In genomic region chr11:119035094-119035685, GRCm38 (mm10) we compare ENCODE assay signal across 12 mouse cellular contexts. TPM values are rescaled to one million over a fixed set of nuclear protein-coding genes. Genes with fewer than 3 reads are reported as not detected.
DNase-seq lines count a peak whose midpoint lies in the region; ATAC-seq and TF ChIP-seq lines count a peak whose summit lies in the region.
"Had no signal": no experiment of that assay in that cellular context is flagged by ENCODE, and none has a peak within 500 bp of the region (broad histone marks: within the 10 kb centered on the region; RNA-seq: fewer than 3 reads in every experiment).

No protein-coding gene starts in this region.

- 0 out of 2 replicates have a peak overlapping the region, but pooled peaks have one; percentile 56 for H3K4me2 ChIP-seq in lung, embryonic 15.5 days
- peak overlapping the region; percentile 14; the same call in 1 of the 2 replicates for H3K4me2 ChIP-seq in forebrain, embryonic 14.5 days (ENCODE audit: low read length)
- no peak overlapping the region for H3K4me2 ChIP-seq in kidney, postnatal 0 days (ENCODE audit: low read length)
- H3K4me2 ChIP-seq: liver, embryonic 15.5 days had no signal

- no peaks in the 10 kb centered on the region for H3K9me3 ChIP-seq in lung, embryonic 15.5 days
- H3K9me3 ChIP-seq in forebrain, embryonic 14.5 days (replicated peaks; ENCODE audit: control insufficient read depth, low read length), result no peaks in the 10 kb centered on the region
- no peaks in the 10 kb centered on the region for H3K9me3 ChIP-seq in kidney, postnatal 0 days (replicated peaks; ENCODE audit: low read length)
- H3K9me3 ChIP-seq: liver, embryonic 15.5 days had no signal

- 5% methylated on average over 21 of the region's 21 CpGs for WGBS in lung, embryonic 15.5 days
- 5% methylated on average over 21 of the region's 21 CpGs for WGBS in forebrain, embryonic 14.5 days
- WGBS in kidney, postnatal 0 days, result 5% methylated on average over 21 of the region's 21 CpGs

- no peak for TF ChIP-seq CTCF in kidney, postnatal 0 days (IDR thresholded peaks at IDR 0.05; ENCODE audit: low read depth)

- H3K36me3 ChIP-seq in lung, embryonic 15.5 days, result peaks cover 18% of the 10 kb centered on the region
- H3K36me3 ChIP-seq in forebrain, embryonic 14.5 days (ENCODE audit: control insufficient read depth, insufficient read depth, low read length), result peaks cover 25% of the 10 kb centered on the region
- peaks cover 9% of the 10 kb centered on the region; the same call in 1 of the 2 replicates for H3K36me3 ChIP-seq in kidney, postnatal 0 days (ENCODE audit: insufficient read depth, low read length)
- H3K36me3 ChIP-seq: G1E had no signal

- H3K9ac ChIP-seq in lung, embryonic 15.5 days, result no peak overlapping the region
- no peak overlapping the region for H3K9ac ChIP-seq in forebrain, embryonic 14.5 days (ENCODE audit: low read length)
- no peak overlapping the region for H3K9ac ChIP-seq in kidney, postnatal 0 days (ENCODE audit: low read depth, low read length)
- H3K9ac ChIP-seq: liver, embryonic 15.5 days had no signal

- peaks cover 63% of the 10 kb centered on the region for H3K27me3 ChIP-seq in lung, embryonic 15.5 days
- peaks cover 41% of the 10 kb centered on the region for H3K27me3 ChIP-seq in forebrain, embryonic 14.5 days (replicated peaks; ENCODE audit: control insufficient read depth, insufficient read depth, low read length)
- peaks cover 20% of the 10 kb centered on the region for H3K27me3 ChIP-seq in kidney, postnatal 0 days (ENCODE audit: insufficient read depth, low read length)

- no peak overlapping the region for H3K4me3 ChIP-seq in lung, embryonic 15.5 days
- 0 out of 2 replicates have a peak overlapping the region, but pooled peaks have one; percentile 9 for H3K4me3 ChIP-seq in forebrain, embryonic 14.5 days (ENCODE audit: low read depth, low read length)
- no peak overlapping the region for H3K4me3 ChIP-seq in kidney, postnatal 0 days (replicated peaks; ENCODE audit: low read depth, low read length)
- H3K4me3 ChIP-seq: liver, embryonic 15.5 days had no signal

- DNase-seq in lung, postnatal 4 days, result no peak
- DNase-seq in forebrain, embryonic 14.5 days (ENCODE audit: low spot score), result no peak
- DNase-seq in kidney, postnatal 0 days (ENCODE audit: low spot score), result no peak
- DNase-seq in naive thymus-derived CD4-positive, alpha-beta T cell, adult 2 months (ENCODE audit: low read depth), result peak; percentile 39
- no peak for DNase-seq in yolk sac, embryonic 10.5 days (ENCODE audit: low spot score)
- DNase-seq: adrenal gland, postnatal 14 days; cerebellum, postnatal 14 days; thymus, postnatal 36 days had no signal

- H3K27ac ChIP-seq in lung, embryonic 15.5 days, result no peak overlapping the region
- H3K27ac ChIP-seq in forebrain, embryonic 14.5 days (ENCODE audit: low read depth, low read length), result no peak overlapping the region
- no peak overlapping the region for H3K27ac ChIP-seq in kidney, postnatal 0 days
- H3K27ac ChIP-seq: liver, embryonic 15.5 days had no signal

- no peak for ATAC-seq in lung, embryonic 15.5 days (ENCODE audit: borderline replicate concordance, extremely low read depth, low FRiP score, low TSS enrichment)
- no peak for ATAC-seq in forebrain, embryonic 14.5 days
- 0 out of 2 replicates have a peak, but pooled peaks have one; percentile 11 for ATAC-seq in kidney, postnatal 0 days (replicated peaks; ENCODE audit: low FRiP score, low read depth)
- ATAC-seq in inflammation-experienced regulatory T-cells, adult 6 months, result no peak

- H3K4me1 ChIP-seq in lung, embryonic 15.5 days, result peaks cover 49% of the 10 kb centered on the region
- peaks cover 39% of the 10 kb centered on the region for H3K4me1 ChIP-seq in forebrain, embryonic 14.5 days (ENCODE audit: control insufficient read depth, insufficient read depth, low read length)
- H3K4me1 ChIP-seq in kidney, postnatal 0 days (replicated peaks; ENCODE audit: insufficient read depth, low read length), result peaks cover 23% of the 10 kb centered on the region

RNA-seq across cellular contexts. Expression of gene Cbx8, which starts 5.6 kb away (rescaled TPM):
- polyA plus RNA-seq in lung, embryonic 15.5 days (2015; fragmentation: Nextera tagmentation; extraction: Ambion mirVana), result 9.4 and 11.3 TPM in 2 replicates
- polyA plus RNA-seq in forebrain, embryonic 14.5 days (2014; fragmentation: Nextera tagmentation; extraction: Ambion mirVana), result 12.8 and 15.0 TPM in 2 replicates
- 6.1 and 7.7 TPM in 2 replicates for polyA plus RNA-seq in kidney, postnatal 0 days (2015; fragmentation: Nextera tagmentation; extraction: Ambion mirVana)
- polyA plus RNA-seq in inflammation-experienced regulatory T-cells, adult 6 months (2017; shearing (Covaris generic)), result 1 to 10 TPM; 6.5 to 7.6 (median 7.5) TPM
- polyA plus RNA-seq: G1E had no signal

RNA-seq across cellular contexts. Expression of gene Cbx2, which starts 12.4 kb away (rescaled TPM):
- polyA plus RNA-seq in lung, embryonic 15.5 days (2015; fragmentation: Nextera tagmentation; extraction: Ambion mirVana), result 36.7 and 38.3 TPM in 2 replicates
- polyA plus RNA-seq in forebrain, embryonic 14.5 days (2014; fragmentation: Nextera tagmentation; extraction: Ambion mirVana), result 19.2 and 22.1 TPM in 2 replicates
- polyA plus RNA-seq in kidney, postnatal 0 days (2015; fragmentation: Nextera tagmentation; extraction: Ambion mirVana), result 16.7 and 18.4 TPM in 2 replicates
- 1 to 10 TPM in 2 of 3 experiments, under 1 TPM in 1; 0.83 to 1.6 (median 1.0) TPM for polyA plus RNA-seq in inflammation-experienced regulatory T-cells, adult 6 months (2017; shearing (Covaris generic))
- polyA plus RNA-seq: G1E had no signal

RNA-seq across cellular contexts. Expression of gene Enpp7, which starts 47.2 kb away (rescaled TPM):
- polyA plus RNA-seq in lung, embryonic 15.5 days (2015; fragmentation: Nextera tagmentation; extraction: Ambion mirVana), result not detected in 2 replicates
- polyA plus RNA-seq in forebrain, embryonic 14.5 days (2014; fragmentation: Nextera tagmentation; extraction: Ambion mirVana), result not detected in 2 replicates
- not detected in 2 replicates for polyA plus RNA-seq in kidney, postnatal 0 days (2015; fragmentation: Nextera tagmentation; extraction: Ambion mirVana)
- polyA plus RNA-seq in inflammation-experienced regulatory T-cells, adult 6 months (2017; shearing (Covaris generic)), result not detected
- polyA plus RNA-seq: G1E; liver, embryonic 15.5 days had no signal

RNA-seq across cellular contexts. Expression of gene Cbx4, which starts 50.8 kb away (rescaled TPM):
- polyA plus RNA-seq in lung, embryonic 15.5 days (2015; fragmentation: Nextera tagmentation; extraction: Ambion mirVana), result 13.3 and 14.1 TPM in 2 replicates
- 9.3 and 14.5 TPM in 2 replicates for polyA plus RNA-seq in forebrain, embryonic 14.5 days (2014; fragmentation: Nextera tagmentation; extraction: Ambion mirVana)
- polyA plus RNA-seq in kidney, postnatal 0 days (2015; fragmentation: Nextera tagmentation; extraction: Ambion mirVana), result 8.0 and 9.7 TPM in 2 replicates
- polyA plus RNA-seq in inflammation-experienced regulatory T-cells, adult 6 months (2017; shearing (Covaris generic)), result 1 to 10 TPM; 2.0 to 3.6 (median 2.3) TPM
